Mouse (Mus musculus) midbrain, embryonic 10.5 days (tissue): ENCODE results near the gene Cbx8. TPM values are rescaled to one million over a fixed set of nuclear protein-coding genes. Genes with fewer than 3 reads are reported as not detected.

Source experiments
- DNase-seq: peaks from one replicate; pipeline ENCODE4 v3.0.0-alpha.2; 2017; ENCODE audit warnings: low spot score
- H3K27ac ChIP-seq: fragments of 300-500 bp; sonication (generic); replicated peaks from 2 replicates; pipeline ENCODE4 v1.5.1; 2016; ENCODE audit warnings: mild to moderate bottlenecking
- H3K27me3 ChIP-seq: fragments of 300-500 bp; sonication (generic); 2 replicates; pipeline ENCODE4 v1.6.1; 2016; ENCODE audit warnings: low read depth, mild to moderate bottlenecking; ENCODE audit not compliant: poor library complexity, severe bottlenecking
- H3K36me3 ChIP-seq: fragments of 300-500 bp; sonication (generic); 2 replicates; pipeline ENCODE4 v1.6.1; 2016; ENCODE audit warnings: mild to moderate bottlenecking, moderate library complexity
- H3K4me1 ChIP-seq: fragments of 300-500 bp; sonication (generic); 2 replicates; pipeline ENCODE4 v1.6.1; 2016
- H3K4me3 ChIP-seq: fragments of 300-500 bp; sonication (generic); 2 replicates; pipeline ENCODE4 v1.5.1; 2016; ENCODE audit warnings: mild to moderate bottlenecking, moderate library complexity
- H3K9me3 ChIP-seq: fragments of 300-500 bp; sonication (generic); replicated peaks from 2 replicates; pipeline ENCODE4 v1.6.1; 2016; ENCODE audit warnings: mild to moderate bottlenecking
- WGBS: fragments of 180-500 bp; shearing (Covaris S2); methylation state at CpG from one replicate; pipeline ENCODE4 v1.1.7; 2016; 5-methylcytosine and 5-hydroxymethylcytosine counted together
- polyA plus RNA-seq: library from polyadenylated mRNA; unstranded; fragments of >200 nt; fragmentation: Nextera tagmentation; extraction: Ambion mirVana; gene quantifications from 2 replicates; pipeline ENCODE4 v1.2.1, GENCODE M21; 2016

Cbx8 gene
- polyA plus RNA-seq, 1 experiment from 2014 or later = 13.5 TPM

DNA sequence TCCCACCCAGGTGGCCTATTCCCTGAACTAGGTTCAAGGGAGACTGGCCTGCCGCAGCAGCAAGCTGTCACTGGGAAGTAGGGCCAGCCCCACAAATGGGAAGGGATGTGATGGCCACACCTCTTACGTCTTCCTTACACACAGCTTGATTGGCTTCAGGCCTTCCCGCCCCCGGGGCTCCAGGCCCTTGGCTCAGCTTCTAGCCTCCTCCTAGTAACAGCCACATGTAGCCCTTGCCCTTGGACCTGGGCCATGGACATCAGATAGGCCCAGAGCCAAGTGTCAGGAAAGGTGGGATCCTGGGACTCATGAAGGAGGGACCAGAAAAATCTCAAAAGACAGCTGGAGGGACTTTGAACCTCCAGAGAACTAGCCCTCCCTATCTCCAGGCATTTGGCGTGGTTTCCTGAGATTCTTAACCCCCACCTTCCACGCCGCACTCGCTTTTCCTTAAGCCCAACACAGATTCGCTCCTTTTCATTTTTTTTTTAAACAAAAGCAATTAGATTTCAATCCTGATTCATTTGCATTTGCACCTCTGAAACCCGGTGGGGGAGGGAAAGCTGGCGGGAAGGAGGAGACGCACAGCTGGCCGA, 12.0 kb upstream of the Cbx8 start:
- peak overlapping the region; percentile 86 for H3K27ac ChIP-seq
- peak overlapping the region; percentile 54 for H3K4me3 ChIP-seq
- H3K9me3 ChIP-seq = no peaks in the 10 kb centered on the region
- H3K27me3 ChIP-seq = peaks cover 100% of the 10 kb centered on the region
- H3K4me1 ChIP-seq = peaks cover 69% of the 10 kb centered on the region
- under 1% methylated on average over 13 of the region's 13 CpGs for WGBS
- H3K36me3 ChIP-seq = no peaks in the 10 kb centered on the region
- DNase-seq = peak; percentile 66

DNA sequence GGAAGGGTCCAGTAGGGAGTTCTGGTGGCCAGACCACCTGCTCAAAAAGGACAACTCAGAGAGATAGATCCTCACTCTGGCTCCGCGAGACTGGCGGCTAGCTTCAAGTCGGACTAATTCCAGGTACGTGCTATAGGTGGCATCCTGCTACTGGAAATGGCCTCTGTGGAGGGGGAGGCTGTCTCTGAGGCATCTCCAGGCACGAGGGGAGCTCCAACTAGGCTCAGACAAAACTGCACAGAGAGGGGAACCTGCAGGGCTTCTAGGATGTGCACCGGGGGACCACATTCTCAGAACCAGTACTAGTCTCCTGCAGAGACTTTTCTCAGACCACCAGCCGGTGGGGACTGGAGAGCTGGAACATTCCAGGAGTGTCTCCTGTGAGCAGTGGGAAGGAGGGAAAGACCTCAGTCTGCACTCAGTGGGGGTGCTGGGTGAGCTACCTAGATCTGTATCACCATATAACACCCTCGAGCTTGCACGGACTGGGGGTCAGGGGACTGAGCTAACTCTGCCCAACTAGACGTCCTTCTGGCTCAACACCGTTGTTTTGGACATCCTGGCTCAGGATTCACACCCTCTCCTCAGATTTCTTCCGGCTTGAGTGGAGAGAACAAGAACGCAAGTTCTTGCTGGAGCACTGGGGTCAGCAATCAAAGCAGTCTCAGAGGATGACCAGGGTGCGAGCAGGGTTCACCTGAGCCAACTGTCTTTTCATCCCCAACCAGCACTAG, 11.3 kb upstream of the Cbx8 start:
- Histone ChIP-seq H3K9me3 (no peaks in the 10 kb centered on the region), H3K27ac (peak overlapping the region; percentile 86; the same call in 1 of the 2 replicates), H3K4me3 (no peak overlapping the region), H3K27me3 (peaks cover 100% of the 10 kb centered on the region), H3K36me3 (no peaks in the 10 kb centered on the region), H3K4me1 (peaks cover 69% of the 10 kb centered on the region)
- no peak for DNase-seq
- WGBS = 7% methylated on average over 15 of the region's 15 CpGs

DNA sequence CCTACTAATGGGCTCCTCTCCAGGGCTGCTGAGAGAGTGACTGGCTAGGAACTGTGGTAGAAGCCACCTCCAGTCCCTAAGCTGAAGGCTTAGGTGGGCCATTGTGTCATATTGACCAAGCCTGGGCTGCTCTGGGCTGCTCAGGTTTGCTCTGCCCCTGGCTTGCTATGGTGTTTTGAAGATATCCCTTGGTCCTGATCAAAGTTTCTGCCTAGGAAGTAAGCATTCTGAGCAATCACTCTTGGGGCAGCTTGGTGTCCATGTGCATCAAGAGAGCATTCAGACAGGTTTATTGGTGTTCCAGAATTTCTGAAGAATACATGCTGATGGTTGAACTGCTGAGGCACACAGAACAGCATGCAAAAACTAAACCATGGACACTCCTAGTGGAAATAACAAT, 10.7 kb upstream of the Cbx8 start:
- Histone ChIP-seq H3K36me3 (no peaks in the 10 kb centered on the region), H3K4me3 (no peak overlapping the region), H3K9me3 (no peaks in the 10 kb centered on the region), H3K4me1 (peaks cover 69% of the 10 kb centered on the region), H3K27me3 (peaks cover 100% of the 10 kb centered on the region), H3K27ac (no peak overlapping the region)
- no peak for DNase-seq

DNA sequence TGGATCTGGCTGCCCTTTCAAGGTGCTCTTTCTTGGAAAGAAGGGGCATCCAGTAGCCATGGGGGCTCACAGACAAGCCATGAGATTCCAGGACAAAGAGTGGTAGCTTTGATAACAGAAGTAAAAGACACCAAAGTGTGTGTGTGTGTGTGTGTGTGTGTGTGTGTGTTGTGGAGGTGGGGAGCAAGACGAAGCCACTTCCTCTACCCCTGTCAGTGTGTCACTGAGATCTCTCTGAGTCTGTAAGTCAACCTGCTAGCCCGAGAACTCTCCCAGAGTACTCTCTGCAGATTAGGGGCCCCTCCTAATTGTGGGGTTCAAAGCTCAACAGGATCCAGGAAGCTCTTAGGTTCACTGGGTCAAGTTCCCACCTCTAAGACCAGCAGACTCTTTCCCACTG, 9.6 kb upstream of the Cbx8 start:
- WGBS = 6% methylated on average over 2 of the region's 2 CpGs
- Histone ChIP-seq H3K36me3 (no peaks in the 10 kb centered on the region), H3K4me3 (no peak overlapping the region), H3K4me1 (peaks cover 66% of the 10 kb centered on the region), H3K27ac (no peak overlapping the region), H3K9me3 (no peaks in the 10 kb centered on the region), H3K27me3 (peaks cover 100% of the 10 kb centered on the region)
- no peak for DNase-seq

DNA sequence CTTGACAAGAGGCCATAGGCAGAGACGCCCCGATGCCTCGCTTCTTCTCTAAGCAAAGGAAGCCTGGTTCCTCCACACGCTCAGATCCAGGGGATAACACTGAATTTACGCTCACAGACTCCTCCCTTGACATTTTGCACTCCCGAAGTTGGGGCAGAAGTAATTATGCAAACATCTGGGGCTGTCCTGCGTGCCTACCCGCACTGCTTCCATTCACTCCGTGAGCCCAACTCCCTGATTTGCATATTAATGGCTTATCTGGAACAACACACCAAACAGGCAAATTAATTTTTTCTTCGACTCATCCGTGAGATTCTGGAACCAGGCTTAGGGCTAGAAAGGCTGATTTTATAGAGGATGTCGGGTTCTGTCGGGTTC, 7.4 kb upstream of the Cbx8 start:
- Histone ChIP-seq H3K27ac (no peak overlapping the region), H3K4me3 (peak overlapping the region; percentile 49; the same call in 1 of the 2 replicates), H3K27me3 (peaks cover 100% of the 10 kb centered on the region), H3K4me1 (peaks cover 59% of the 10 kb centered on the region), H3K36me3 (no peaks in the 10 kb centered on the region), H3K9me3 (no peaks in the 10 kb centered on the region)
- DNase-seq = peak; percentile 48
- under 1% methylated on average over 13 of the region's 13 CpGs for WGBS

DNA sequence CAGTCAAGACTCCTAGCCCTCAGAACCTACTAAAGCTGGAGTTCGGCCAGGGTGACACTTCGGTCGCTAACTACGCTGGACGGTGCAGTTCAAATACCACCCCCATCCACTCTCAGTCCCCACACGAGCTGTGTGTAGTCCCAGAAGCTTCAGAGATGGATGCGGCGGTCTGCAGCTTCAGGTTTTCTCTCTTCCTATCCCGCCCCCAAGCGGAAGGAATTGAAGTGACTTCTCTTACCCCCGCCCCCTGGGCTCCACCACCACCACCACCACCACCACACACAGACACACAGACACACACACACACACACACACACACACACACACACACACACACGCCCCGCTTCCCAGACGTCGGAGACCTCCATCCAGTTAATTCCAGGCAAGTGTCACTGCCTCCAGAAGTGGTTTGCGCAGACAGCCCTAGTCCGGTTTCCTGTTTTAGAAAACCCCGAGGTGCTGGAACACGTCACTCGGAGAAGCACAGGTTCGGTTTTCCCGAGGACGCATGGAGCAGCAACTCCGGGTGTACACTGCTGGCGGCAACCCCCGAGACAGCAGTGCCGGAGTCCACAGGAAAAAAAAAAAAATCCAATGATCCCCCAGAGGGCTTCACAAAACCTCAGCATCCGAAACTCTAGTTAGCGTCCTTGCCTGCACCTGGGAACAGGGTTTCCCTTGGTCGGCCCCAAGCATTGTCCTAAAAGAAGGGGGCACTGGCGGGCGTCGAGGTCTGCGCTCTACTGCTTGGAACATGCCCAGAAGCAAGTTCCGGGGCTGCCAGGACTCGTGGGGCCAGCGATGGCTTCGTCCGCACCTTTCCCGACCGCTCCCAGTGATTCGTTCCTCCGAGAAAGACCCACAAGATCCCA, 6.7 kb upstream of the Cbx8 start:
- H3K27ac ChIP-seq = no peak overlapping the region
- DNase-seq = peak; percentile 65
- under 1% methylated on average over 43 of the region's 43 CpGs for WGBS
- H3K4me1 ChIP-seq = peaks cover 57% of the 10 kb centered on the region
- peaks cover 100% of the 10 kb centered on the region for H3K27me3 ChIP-seq
- no peaks in the 10 kb centered on the region for H3K9me3 ChIP-seq
- H3K36me3 ChIP-seq = no peaks in the 10 kb centered on the region
- H3K4me3 ChIP-seq = peak overlapping the region; percentile 49

DNA sequence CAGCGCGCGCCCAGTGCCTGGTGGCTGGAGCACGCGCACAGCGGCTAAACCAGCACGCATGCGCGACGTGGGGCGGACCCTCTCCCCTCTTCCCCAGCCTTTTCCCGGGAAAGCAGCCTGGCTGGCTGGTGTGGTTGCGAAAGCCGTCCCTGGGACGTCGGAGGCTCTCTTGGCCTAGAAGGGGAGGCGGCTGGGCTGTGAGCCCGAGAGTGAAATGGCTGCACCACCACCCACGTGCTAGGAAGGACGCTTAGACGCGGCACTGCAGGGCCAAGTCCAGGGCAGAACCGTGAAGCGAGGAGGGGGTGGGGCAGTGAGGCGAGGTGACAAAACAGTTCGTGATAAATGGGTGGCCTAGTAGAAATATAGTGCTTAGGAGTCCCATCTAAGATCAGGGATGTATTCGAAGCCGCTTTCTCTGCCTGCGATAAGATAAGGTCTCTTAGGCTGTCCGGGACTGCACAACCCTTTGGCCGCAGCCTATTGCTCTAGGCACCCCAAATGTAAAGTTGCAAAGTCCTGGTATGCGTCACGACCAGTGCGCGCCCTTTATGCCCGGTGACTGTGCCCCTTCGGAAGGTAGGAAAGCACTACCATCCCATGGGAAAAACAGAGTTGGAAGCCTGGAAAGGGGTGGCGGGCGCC, 6.0 kb upstream of the Cbx8 start:
- Histone ChIP-seq H3K36me3 (no peaks in the 10 kb centered on the region), H3K9me3 (no peaks in the 10 kb centered on the region), H3K4me3 (peak overlapping the region; percentile 49), H3K27me3 (peaks cover 100% of the 10 kb centered on the region), H3K27ac (peak overlapping the region; percentile 10; the same call in 1 of the 2 replicates), H3K4me1 (peaks cover 59% of the 10 kb centered on the region)
- under 1% methylated on average over 39 of the region's 39 CpGs for WGBS
- DNase-seq = peak; percentile 74

DNA sequence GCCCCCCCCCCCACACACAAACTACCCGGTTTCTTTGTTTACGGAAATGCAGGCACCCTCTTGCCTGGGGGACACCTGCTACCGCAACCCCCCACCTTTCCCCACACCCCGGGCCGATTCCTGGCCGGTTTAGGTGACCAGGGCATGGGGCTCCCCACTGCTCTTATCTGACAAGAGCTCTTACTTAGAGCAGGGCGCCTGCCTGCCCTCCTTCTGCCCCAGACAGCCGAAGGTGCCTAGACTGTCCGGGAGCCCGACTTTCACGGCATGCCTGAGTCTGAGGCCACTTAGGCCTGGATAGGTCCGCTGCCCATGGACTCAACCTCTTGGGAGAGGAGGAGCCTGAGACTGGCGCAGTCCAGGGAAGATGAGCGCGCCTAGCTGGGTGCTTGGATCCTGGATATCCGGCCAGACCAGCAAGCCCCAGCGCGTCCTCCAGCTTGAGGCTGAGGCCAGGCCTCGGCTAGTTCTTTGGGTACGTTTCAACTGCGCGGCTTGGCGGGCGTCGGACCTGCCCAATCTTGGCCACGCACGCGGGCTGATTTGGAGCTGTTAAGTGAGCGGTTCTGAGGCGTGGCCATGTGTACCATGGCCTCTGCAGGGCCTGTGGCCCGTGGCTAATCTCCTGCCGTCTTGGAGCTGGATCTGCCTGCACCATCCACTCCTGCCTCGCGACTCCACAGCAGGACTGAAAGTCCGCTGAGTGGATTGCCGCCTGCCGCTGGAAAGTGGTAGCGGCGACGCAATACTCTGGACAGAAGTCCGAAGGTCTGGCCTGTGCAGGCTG, 4.0 kb upstream of the Cbx8 start:
- Histone ChIP-seq H3K27ac (peak overlapping the region; percentile 25; the same call in 1 of the 2 replicates), H3K4me1 (peaks cover 76% of the 10 kb centered on the region), H3K36me3 (no peaks in the 10 kb centered on the region), H3K4me3 (peak overlapping the region; percentile 37), H3K9me3 (no peaks in the 10 kb centered on the region), H3K27me3 (peaks cover 92% of the 10 kb centered on the region)
- peak; percentile 64 for DNase-seq
- WGBS = under 1% methylated on average over 41 of the region's 41 CpGs

DNA sequence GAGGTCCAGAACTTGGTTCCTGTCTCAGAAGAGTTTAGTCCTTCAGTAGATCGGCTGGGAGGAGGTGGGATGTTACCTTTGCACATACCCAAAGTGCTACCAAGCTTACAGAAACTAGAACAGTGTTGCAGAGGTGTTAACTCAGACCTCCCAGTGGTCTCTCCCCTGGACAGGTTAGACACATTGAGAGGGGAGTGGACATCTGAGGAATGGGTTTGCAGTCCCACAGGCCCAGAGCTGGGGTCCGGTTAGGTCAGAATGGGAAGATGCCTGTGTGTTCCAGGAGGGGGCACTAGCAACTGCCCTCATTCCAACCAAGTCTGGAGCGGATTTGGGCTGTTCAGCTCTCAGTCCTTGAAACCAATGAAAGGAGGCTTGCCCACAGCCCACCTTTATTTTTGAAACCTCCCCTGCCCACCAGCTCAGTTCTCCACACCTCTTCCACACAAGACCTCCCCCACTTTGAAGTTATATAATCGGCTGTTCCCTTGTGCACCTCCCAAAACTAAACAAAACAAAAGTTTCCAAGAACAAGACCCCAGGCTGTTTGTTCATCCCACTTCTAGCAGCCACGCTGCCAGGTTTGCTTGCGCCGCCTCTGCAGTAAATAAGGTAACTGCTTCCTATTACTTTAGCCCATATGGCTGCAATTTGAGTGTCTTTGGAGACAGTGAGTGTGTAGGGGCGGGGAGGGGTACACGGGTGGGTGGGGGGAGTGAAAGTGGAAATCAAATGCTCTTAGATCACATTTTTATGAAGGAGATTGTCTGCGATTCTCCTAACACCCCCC, 3.2 kb upstream of the Cbx8 start:
- H3K4me1 ChIP-seq = peaks cover 84% of the 10 kb centered on the region
- peak overlapping the region; percentile 37 for H3K4me3 ChIP-seq
- peak; percentile 61 for DNase-seq
- H3K9me3 ChIP-seq = no peaks in the 10 kb centered on the region
- H3K36me3 ChIP-seq = peaks cover 5% of the 10 kb centered on the region
- peaks cover 92% of the 10 kb centered on the region for H3K27me3 ChIP-seq
- H3K27ac ChIP-seq = no peak overlapping the region
- 2% methylated on average over 10 of the region's 10 CpGs for WGBS

DNA sequence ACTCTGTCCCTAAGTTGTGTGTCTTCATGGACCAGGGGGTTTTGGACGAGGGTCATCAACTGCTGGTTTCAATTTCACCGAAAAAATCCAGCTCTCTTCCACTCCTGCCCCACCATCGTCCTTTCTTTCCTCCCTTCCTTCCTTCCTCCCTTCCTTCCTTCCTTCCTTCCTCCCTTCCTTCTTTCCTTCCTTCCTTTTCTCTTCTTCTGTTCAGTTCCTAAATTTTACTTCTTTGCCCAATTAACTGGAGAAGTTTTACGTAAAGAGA, 2.4 kb upstream of the Cbx8 start:
- H3K36me3 ChIP-seq = peaks cover 10% of the 10 kb centered on the region
- H3K27ac ChIP-seq = no peak overlapping the region
- peaks cover 92% of the 10 kb centered on the region for H3K27me3 ChIP-seq
- peaks cover 86% of the 10 kb centered on the region for H3K4me1 ChIP-seq
- 2% methylated on average over 4 of the region's 4 CpGs for WGBS
- no peak for DNase-seq
- H3K9me3 ChIP-seq = no peaks in the 10 kb centered on the region
- H3K4me3 ChIP-seq = no peak overlapping the region

DNA sequence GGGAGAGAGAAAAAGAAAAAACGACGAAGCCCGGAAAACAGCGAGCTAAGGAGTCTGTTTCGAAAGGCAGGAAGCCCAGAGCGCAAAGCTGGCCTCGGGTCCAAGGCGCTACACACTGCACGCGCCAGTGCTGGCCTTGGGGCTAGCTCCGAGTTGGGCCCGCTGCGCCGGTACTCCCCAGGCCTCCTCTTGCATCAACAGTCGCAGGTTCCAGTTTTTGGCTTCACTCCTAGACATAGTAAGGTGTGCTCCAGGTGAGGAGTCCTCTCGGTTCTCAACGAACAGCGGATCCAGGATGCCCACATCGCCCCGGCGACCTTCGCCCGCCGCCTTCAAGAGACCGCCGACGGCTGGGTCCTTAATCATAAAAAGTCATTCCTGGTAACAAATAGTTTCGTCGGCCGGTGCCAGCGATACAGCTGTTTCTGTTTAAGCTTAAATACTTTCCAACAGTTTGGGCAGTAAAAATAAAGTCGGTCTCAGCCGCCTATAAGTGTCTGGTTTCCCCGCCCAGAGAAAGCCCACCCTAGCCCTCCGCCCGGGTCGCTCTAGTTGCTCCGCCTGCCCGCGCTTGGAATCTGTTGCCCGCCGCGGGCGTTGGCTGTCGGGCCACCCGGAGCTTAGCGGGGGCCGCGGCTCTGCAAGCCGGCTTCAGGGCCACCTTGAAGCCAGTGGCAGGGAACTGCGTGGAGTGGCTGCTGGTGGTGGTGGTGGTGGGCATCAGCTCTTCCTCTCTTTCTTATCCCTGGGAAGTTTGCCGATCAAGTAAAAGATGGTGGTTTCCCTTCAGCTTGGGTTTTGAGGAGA, 1.9 kb upstream of the Cbx8 start:
- peaks cover 92% of the 10 kb centered on the region for H3K27me3 ChIP-seq
- H3K4me1 ChIP-seq = peaks cover 86% of the 10 kb centered on the region
- H3K36me3 ChIP-seq = peaks cover 10% of the 10 kb centered on the region
- no peaks in the 10 kb centered on the region for H3K9me3 ChIP-seq
- H3K4me3 ChIP-seq = peak overlapping the region; percentile 86
- no peak overlapping the region for H3K27ac ChIP-seq
- under 1% methylated on average over 52 of the region's 52 CpGs for WGBS
- DNase-seq = peak; percentile 57
